Mouse (Mus musculus) heart, adult 2 months (tissue): ENCODE measurements around the gene Olfr462. TPM values are rescaled to one million over a fixed set of nuclear protein-coding genes. Genes with fewer than 3 reads are reported as not detected.
"Not testable (repeated sequence)": the region's sequence is repeated elsewhere in the genome, so short reads cannot be mapped to it uniquely, and the experiment has no call there.

Experiments
- DNase-seq, 2 experiments: peaks; one replicate each; pipeline ENCODE4 v3.0.0; 2021
- H3K27ac ChIP-seq: fragments of 200-600 bp; 2 replicates; pipeline ENCODE4 v1.8.1; 2022
- H3K27me3 ChIP-seq: fragments of 200-500 bp; 2 replicates; pipeline ENCODE4 v1.6.1; 2012; ENCODE audit warnings: mild to moderate bottlenecking, low read length, inconsistent platforms, mixed read lengths; ENCODE audit not compliant: control insufficient read depth, insufficient read depth
- H3K36me3 ChIP-seq: fragments of 200-500 bp; 2 replicates; pipeline ENCODE4 v1.6.1; 2012; ENCODE audit warnings: low read length, inconsistent platforms; ENCODE audit not compliant: control insufficient read depth, insufficient read depth
- H3K4me1 ChIP-seq: fragments of 200-500 bp; 2 replicates; pipeline ENCODE4 v1.6.1; 2011; ENCODE audit warnings: low read length; ENCODE audit not compliant: control insufficient read depth, insufficient read depth
- H3K4me3 ChIP-seq: fragments of 200-600 bp; 2 replicates; pipeline ENCODE4 v1.8.1; 2022
- H3K79me2 ChIP-seq: fragments of 200-500 bp; replicated peaks from 2 replicates; pipeline ENCODE4 v1.6.1; 2012; ENCODE audit warnings: mild to moderate bottlenecking, inconsistent platforms, low read length, moderate library complexity, mixed read lengths; ENCODE audit not compliant: control insufficient read depth, insufficient read depth
- H3K9ac ChIP-seq: fragments of 200-500 bp; 2 replicates; pipeline ENCODE4 v1.6.1; 2012; ENCODE audit warnings: low read depth, mild to moderate bottlenecking, control low read depth, inconsistent platforms, low read length, mixed read lengths
- CTCF ChIP-seq: fragments of 200-600 bp; IDR thresholded peaks from 2 replicates; pipeline ENCODE4 v1.8.1; 2022; ENCODE audit warnings: antibody characterized with exemption, mild to moderate bottlenecking, moderate library complexity
- EP300 ChIP-seq: fragments of 200-500 bp; IDR thresholded peaks from 2 replicates; pipeline ENCODE4 v1.6.1; 2011; ENCODE audit warnings: low read depth, low read length, control low read depth; ENCODE audit not compliant: insufficient read depth
- POLR2A ChIP-seq: fragments of 200-500 bp; IDR thresholded peaks from 2 replicates; pipeline ENCODE4 v1.6.1; 2011; ENCODE audit warnings: mild to moderate bottlenecking, low read depth, low read length, control low read depth; ENCODE audit not compliant: insufficient read depth
- WGBS: fragments of 180-500 bp; shearing (Covaris S2); methylation state at CpG from one replicate; pipeline ENCODE4 v1.1.7; 2018; 5-methylcytosine and 5-hydroxymethylcytosine counted together
- intact Hi-C: fragments of 180-260 bp; cut with DNase I; formaldehyde crosslinking; loops from one replicate; pipeline ENCODE4 v1.15.1; 2025
- polyA plus RNA-seq: library from polyadenylated mRNA; depleted of rRNA; stranded (reverse); fragments of >200 nt; gene quantifications from 2 replicates; pipeline ENCODE4 v1.2.3, GENCODE M21; 2012
- total RNA-seq, 2 experiments: library from RNA; stranded (reverse); gene quantifications; 2 replicates each; pipeline ENCODE4 v1.2.3; 2021

Olfr462 gene
- total and polyA plus RNA-seq, 3 experiments, result not detected

- H3K79me2 ChIP-seq, result no peaks in the 10 kb centered on the region
- TF ChIP-seq POLR2A (no peak), EP300 (no peak), CTCF (no peak)
- WGBS, result 84% methylated on average over 9 of the region's 9 CpGs
- no peaks in the 10 kb centered on the region for H3K36me3 ChIP-seq
- intact Hi-C loops, result no loop called here
- no peak for DNase-seq
- no peak overlapping the region for H3K27ac ChIP-seq
- no peak overlapping the region for H3K4me3 ChIP-seq
- H3K27me3 ChIP-seq, result no peaks in the 10 kb centered on the region
- H3K4me1 ChIP-seq, result no peaks in the 10 kb centered on the region
- no peak overlapping the region for H3K9ac ChIP-seq
Observed at GRCm38 (mm10) chr11:87879826-87880225, 12.2 kb downstream of the Olfr462 start.

GRCm38 (mm10) chr11:87875436-87875835 lies 16.6 kb downstream of the Olfr462 start, which contains the start of gene Epx:
Epx (minus strand) TSS chr11:87875536.
- DNase-seq, result no peak
- Histone ChIP-seq H3K4me3 (no peak within 1 kb of the TSS), H3K79me2 (no peaks in the 10 kb centered on the region), H3K27ac (no peak within 1 kb of the TSS), H3K9ac (no peak within 1 kb of the TSS), H3K4me1 (no peaks in the 10 kb centered on the region), H3K36me3 (no peaks in the 10 kb centered on the region), H3K27me3 (no peaks in the 10 kb centered on the region)
- TF ChIP-seq POLR2A (no peak), EP300 (no peak), CTCF (no peak)
- intact Hi-C loops, result no loop called here
- 78% methylated on average over 6 of the region's 6 CpGs for WGBS

GRCm38 (mm10) chr11:87871766-87872165 lies 20.3 kb downstream of the Olfr462 start:
- DNase-seq, result no peak
- no peak for TF ChIP-seq CTCF
- no peak for TF ChIP-seq EP300
- TF ChIP-seq POLR2A, result no peak
- 31% methylated on average over 8 of the region's 8 CpGs for WGBS
- Histone ChIP-seq H3K4me1 (no peaks in the 10 kb centered on the region), H3K27ac (no peak overlapping the region), H3K4me3 (no peak overlapping the region), H3K36me3 (no peaks in the 10 kb centered on the region), H3K27me3 (no peaks in the 10 kb centered on the region), H3K9ac (no peak overlapping the region), H3K79me2 (no peaks in the 10 kb centered on the region)
- intact Hi-C loops, result no loop called here

GRCm38 (mm10) chr11:87870096-87870495 lies 22.0 kb downstream of the Olfr462 start:
- no peak overlapping the region for H3K9ac ChIP-seq
- intact Hi-C loops, result no loop called here
- no peak for DNase-seq
- TF ChIP-seq CTCF (no peak), EP300 (no peak)
- no peaks in the 10 kb centered on the region for H3K4me1 ChIP-seq
- H3K27ac ChIP-seq, result no peak overlapping the region
- H3K27me3 ChIP-seq, result no peaks in the 10 kb centered on the region
- no peak overlapping the region for H3K4me3 ChIP-seq
- no peaks in the 10 kb centered on the region for H3K79me2 ChIP-seq
- no peaks in the 10 kb centered on the region for H3K36me3 ChIP-seq
- WGBS, result 82% methylated on average over 2 of the region's 2 CpGs

GRCm38 (mm10) chr11:87866891-87867290 lies 25.2 kb downstream of the Olfr462 start:
- H3K36me3 ChIP-seq, H3K4me3 ChIP-seq, H3K27ac ChIP-seq, H3K9ac ChIP-seq, intact Hi-C loops, H3K27me3 ChIP-seq, H3K4me1 ChIP-seq, H3K79me2 ChIP-seq, DNase-seq: not testable (repeated sequence)
- TF ChIP-seq CTCF, result 0 out of 2 replicates have a peak, but pooled peaks have one; percentile 4
- 81% methylated on average over 1 of the region's 2 CpGs for WGBS

- no peak overlapping the region for H3K4me3 ChIP-seq
- no peak overlapping the region for H3K9ac ChIP-seq
- no peaks in the 10 kb centered on the region for H3K36me3 ChIP-seq
- H3K27ac ChIP-seq, result no peak overlapping the region
- no peaks in the 10 kb centered on the region for H3K79me2 ChIP-seq
- H3K27me3 ChIP-seq, result no peaks in the 10 kb centered on the region
- 78% methylated on average over 13 of the region's 13 CpGs for WGBS
- peak; percentile 14 to 29 for DNase-seq
- intact Hi-C loops, result no loop called here
- no peaks in the 10 kb centered on the region for H3K4me1 ChIP-seq
- TF ChIP-seq EP300 (no peak), CTCF (no peak), POLR2A (no peak)
Observed at GRCm38 (mm10) chr11:87862805-87863204, 29.3 kb downstream of the Olfr462 start.
